Mouse (Mus musculus): ENCODE data around the gene Fam110a. TPM values are rescaled to one million over a fixed set of nuclear protein-coding genes. Genes with fewer than 3 reads are reported as not detected.

Gene Fam110a
- polyA plus RNA-seq, 1 experiment, result 9.0 TPM

DNA sequence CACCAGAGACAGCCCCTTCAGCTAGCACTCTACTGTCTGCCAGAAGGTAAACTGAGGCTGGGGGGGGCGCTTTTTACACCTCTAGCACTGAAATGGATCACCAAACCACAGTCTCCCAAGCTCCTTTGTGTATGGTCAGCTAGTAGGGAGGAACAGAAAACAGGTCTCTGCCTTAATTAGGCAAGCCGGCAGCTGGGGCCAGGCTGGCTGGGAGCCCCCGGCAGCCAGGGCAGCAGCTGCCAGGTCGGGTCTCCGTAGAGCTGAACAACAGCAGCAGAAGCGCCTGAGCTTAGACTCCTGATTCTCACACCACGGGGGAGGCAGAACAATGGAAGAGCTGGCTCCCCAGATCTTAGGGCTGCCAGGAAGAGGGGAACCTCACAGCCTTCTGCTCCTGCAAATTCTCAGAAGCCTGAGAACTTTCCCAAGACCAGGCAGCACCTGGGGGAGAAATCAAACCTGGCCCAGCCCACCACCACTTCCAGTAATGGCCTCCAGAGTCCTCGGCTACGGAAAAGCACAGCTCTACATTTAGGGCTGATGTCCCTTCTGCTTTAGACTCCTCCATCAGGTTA is 12.8 kb downstream of the Fam110a start:
- Histone ChIP-seq H3K27ac (ENCODE audit: insufficient read depth, low read length) (no peak overlapping the region), H3K36me3 (ENCODE audit: control insufficient read depth, insufficient read depth, low read length) (peaks cover 5% of the 10 kb centered on the region; the same call in 1 of the 2 replicates), H3K27me3 (ENCODE audit: control insufficient read depth, insufficient read depth, low read length) (no peaks in the 10 kb centered on the region), H3K4me3 (ENCODE audit: extremely low read depth, insufficient read depth, insufficient read length) (no peak overlapping the region), H3K4me1 (ENCODE audit: control insufficient read depth, insufficient read depth, insufficient read length) (peaks cover 14% of the 10 kb centered on the region)
- DNase-seq (ENCODE audit: low read depth in 1 of 2, low spot score in 2 of 2), result no peak
- WGBS, result 71% methylated on average over 9 of the region's 9 CpGs
- TF ChIP-seq POLR2A (IDR thresholded peaks at IDR 0.05; ENCODE audit: low read depth, low read length), result no peak
- no peak for TF ChIP-seq CTCF (IDR thresholded peaks at IDR 0.05; ENCODE audit: extremely low read depth, insufficient read depth, insufficient read length, insufficient replicate concordance)

GRCm38 (mm10) chr2:151964052-151964451 is 16.0 kb downstream of the Fam110a start:
- H3K27me3 ChIP-seq (ENCODE audit: control insufficient read depth, insufficient read depth, low read length), result no peaks in the 10 kb centered on the region
- WGBS, result 67% methylated on average over 9 of the region's 9 CpGs
- TF ChIP-seq CTCF (IDR thresholded peaks at IDR 0.05; ENCODE audit: extremely low read depth, insufficient read depth, insufficient read length, insufficient replicate concordance) (no peak), POLR2A (IDR thresholded peaks at IDR 0.05; ENCODE audit: low read depth, low read length) (no peak)
- no peak overlapping the region for H3K4me3 ChIP-seq (ENCODE audit: extremely low read depth, insufficient read depth, insufficient read length)
- peaks cover 2% of the 10 kb centered on the region; the same call in 1 of the 2 replicates for H3K4me1 ChIP-seq (ENCODE audit: control insufficient read depth, insufficient read depth, insufficient read length)
- H3K36me3 ChIP-seq (ENCODE audit: control insufficient read depth, insufficient read depth, low read length), result no peaks in the 10 kb centered on the region
- DNase-seq (ENCODE audit: low read depth in 1 of 2, low spot score in 2 of 2), result no peak
- no peak overlapping the region for H3K27ac ChIP-seq (ENCODE audit: insufficient read depth, low read length)

- 70% methylated on average over 5 of the region's 5 CpGs for WGBS
- Histone ChIP-seq H3K27ac (ENCODE audit: insufficient read depth, low read length) (no peak overlapping the region), H3K27me3 (ENCODE audit: control insufficient read depth, insufficient read depth, low read length) (no peaks in the 10 kb centered on the region), H3K4me3 (ENCODE audit: extremely low read depth, insufficient read depth, insufficient read length) (no peak overlapping the region), H3K4me1 (ENCODE audit: control insufficient read depth, insufficient read depth, insufficient read length) (peaks cover 2% of the 10 kb centered on the region; the same call in 1 of the 2 replicates), H3K36me3 (ENCODE audit: control insufficient read depth, insufficient read depth, low read length) (no peaks in the 10 kb centered on the region)
- no peak for DNase-seq (ENCODE audit: low read depth in 1 of 2, low spot score in 2 of 2)
- no peak for TF ChIP-seq POLR2A (IDR thresholded peaks at IDR 0.05; ENCODE audit: low read depth, low read length)
- TF ChIP-seq CTCF (IDR thresholded peaks at IDR 0.05; ENCODE audit: extremely low read depth, insufficient read depth, insufficient read length, insufficient replicate concordance), result no peak
Observed at GRCm38 (mm10) chr2:151963319-151963718, 16.7 kb downstream of the Fam110a start.

DNA sequence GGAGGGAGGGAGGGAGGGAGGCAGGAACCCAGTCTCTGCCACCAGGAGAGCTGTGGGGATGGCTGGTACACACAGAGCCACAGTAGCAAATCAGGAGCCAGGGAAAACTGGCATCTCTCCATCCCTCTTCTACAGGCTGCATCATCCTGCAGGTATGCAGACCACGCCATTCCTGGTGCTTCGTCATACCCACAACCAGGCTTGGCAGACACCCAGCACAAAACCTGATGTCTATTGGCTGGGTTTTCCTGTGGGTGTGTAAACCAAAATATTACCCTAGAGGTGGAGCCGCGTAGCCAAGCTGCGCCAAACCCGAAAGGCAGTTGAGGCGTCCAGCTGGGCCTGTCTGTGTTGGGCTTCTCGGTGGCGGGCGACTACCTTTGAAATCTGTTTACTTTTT is 17.5 kb downstream of the Fam110a start:
- no peaks in the 10 kb centered on the region for H3K4me1 ChIP-seq (ENCODE audit: control insufficient read depth, insufficient read depth, insufficient read length)
- DNase-seq (ENCODE audit: low read depth in 1 of 2, low spot score in 2 of 2), result no peak
- H3K36me3 ChIP-seq (ENCODE audit: control insufficient read depth, insufficient read depth, low read length), result no peaks in the 10 kb centered on the region
- H3K4me3 ChIP-seq (ENCODE audit: extremely low read depth, insufficient read depth, insufficient read length), result no peak overlapping the region
- no peak overlapping the region for H3K27ac ChIP-seq (ENCODE audit: insufficient read depth, low read length)
- TF ChIP-seq POLR2A (IDR thresholded peaks at IDR 0.05; ENCODE audit: low read depth, low read length) (no peak), CTCF (IDR thresholded peaks at IDR 0.05; ENCODE audit: extremely low read depth, insufficient read depth, insufficient read length, insufficient replicate concordance) (no peak)
- no peaks in the 10 kb centered on the region for H3K27me3 ChIP-seq (ENCODE audit: control insufficient read depth, insufficient read depth, low read length)
- WGBS, result 61% methylated on average over 10 of the region's 10 CpGs

- H3K27ac ChIP-seq (ENCODE audit: insufficient read depth, low read length), result no peak overlapping the region
- 75% methylated on average over 9 of the region's 9 CpGs for WGBS
- H3K4me3 ChIP-seq (ENCODE audit: extremely low read depth, insufficient read depth, insufficient read length), result no peak overlapping the region
- TF ChIP-seq POLR2A (IDR thresholded peaks at IDR 0.05; ENCODE audit: low read depth, low read length), result no peak
- no peak for TF ChIP-seq CTCF (IDR thresholded peaks at IDR 0.05; ENCODE audit: extremely low read depth, insufficient read depth, insufficient read length, insufficient replicate concordance)
- no peaks in the 10 kb centered on the region for H3K27me3 ChIP-seq (ENCODE audit: control insufficient read depth, insufficient read depth, low read length)
- H3K36me3 ChIP-seq (ENCODE audit: control insufficient read depth, insufficient read depth, low read length), result no peaks in the 10 kb centered on the region
- DNase-seq (ENCODE audit: low read depth in 1 of 2, low spot score in 2 of 2), result no peak
- no peaks in the 10 kb centered on the region for H3K4me1 ChIP-seq (ENCODE audit: control insufficient read depth, insufficient read depth, insufficient read length)
Observed at GRCm38 (mm10) chr2:151961284-151962196, 18.5 kb downstream of the Fam110a start.

GRCm38 (mm10) chr2:151959274-151959673 is 20.7 kb downstream of the Fam110a start:
- H3K4me3 ChIP-seq (ENCODE audit: extremely low read depth, insufficient read depth, insufficient read length), result no peak overlapping the region
- H3K27ac ChIP-seq (ENCODE audit: insufficient read depth, low read length), result no peak overlapping the region
- no peaks in the 10 kb centered on the region for H3K27me3 ChIP-seq (ENCODE audit: control insufficient read depth, insufficient read depth, low read length)
- H3K36me3 ChIP-seq (ENCODE audit: control insufficient read depth, insufficient read depth, low read length), result no peaks in the 10 kb centered on the region
- DNase-seq (ENCODE audit: low read depth in 1 of 2, low spot score in 2 of 2), result no peak
- H3K4me1 ChIP-seq (ENCODE audit: control insufficient read depth, insufficient read depth, insufficient read length), result no peaks in the 10 kb centered on the region
- TF ChIP-seq POLR2A (IDR thresholded peaks at IDR 0.05; ENCODE audit: low read depth, low read length), result no peak
- WGBS, result 69% methylated on average over 5 of the region's 5 CpGs
